Mouse (Mus musculus) left cerebral cortex, postnatal 25 days (tissue): ENCODE results near the gene Dmrtc2. TPM values are rescaled to one million over a fixed set of nuclear protein-coding genes. Genes with fewer than 3 reads are reported as not detected.
"Not testable (repeated sequence)": the region's sequence is repeated elsewhere in the genome, so short reads cannot be mapped to it uniquely, and the experiment has no call there.

Source experiments
- DNase-seq, 2 experiments: peaks; one replicate each; pipeline ENCODE4 v3.0.0; 2022; ENCODE audit warnings: low spot score in 2 of 2, mixed read lengths in 1 of 2
- intact Hi-C: fragments of 180-260 bp; cut with DNase I; formaldehyde crosslinking; loops from one replicate; pipeline ENCODE4 v1.15.1; 2025
- total RNA-seq, 2 experiments: library from RNA; stranded (reverse); gene quantifications; 2 replicates each; pipeline ENCODE4 v1.2.3; 2021

The Dmrtc2 gene
- total RNA-seq, 2 experiments from 2014 or later, result not detected

GRCm38 (mm10) chr7:24862853-24863252, 7.0 kb upstream of the Dmrtc2 start:
- no peak for DNase-seq
- intact Hi-C loops, result no loop called here

DNA sequence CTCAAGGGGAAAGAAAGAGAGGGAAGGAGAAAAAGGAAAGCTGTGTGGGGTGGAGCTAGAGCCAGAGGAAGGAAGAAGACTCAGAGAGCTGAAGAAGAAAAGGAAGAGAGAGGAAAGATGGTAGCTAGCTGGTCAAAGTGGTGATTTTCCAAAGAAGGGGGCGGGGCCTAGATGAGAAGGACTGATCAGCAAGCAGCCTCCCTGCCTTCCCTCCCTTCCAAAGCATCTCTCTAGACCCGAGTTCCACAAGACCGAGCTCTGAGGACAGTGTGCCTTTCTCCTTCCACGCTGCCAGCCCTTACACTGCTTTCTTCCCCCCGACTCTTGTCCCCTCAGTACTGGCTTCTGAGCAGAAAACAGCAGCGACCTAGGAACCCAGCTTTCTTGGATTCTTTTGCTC, 5.7 kb upstream of the Dmrtc2 start:
- intact Hi-C loops, result no loop called here
- no peak for DNase-seq

- no peak for DNase-seq
- intact Hi-C loops, result no loop called here
Observed at GRCm38 (mm10) chr7:24869080-24869479, 777 bp upstream of the Dmrtc2 start.

DNA sequence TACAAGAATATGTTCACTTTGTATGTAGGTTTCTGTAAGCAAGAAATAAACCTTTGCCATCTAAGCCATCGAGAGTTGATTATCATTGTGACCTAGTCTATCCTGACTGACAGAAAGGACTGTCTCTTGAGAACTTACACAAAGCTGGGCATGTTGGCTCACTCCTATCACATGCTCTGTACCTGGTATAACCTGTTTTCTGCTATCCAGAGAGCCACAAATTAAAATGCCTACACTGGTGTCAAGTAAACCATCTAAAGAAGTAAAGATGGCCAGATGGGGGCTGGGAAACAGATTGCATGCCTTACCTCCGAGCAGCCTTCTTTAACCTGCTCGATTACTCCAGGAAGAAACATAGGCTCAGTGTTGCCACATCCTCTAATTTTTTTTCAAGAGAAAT, 7.7 kb downstream of the Dmrtc2 start:
- DNase-seq, result no peak
- intact Hi-C loops, result no loop called here

DNA sequence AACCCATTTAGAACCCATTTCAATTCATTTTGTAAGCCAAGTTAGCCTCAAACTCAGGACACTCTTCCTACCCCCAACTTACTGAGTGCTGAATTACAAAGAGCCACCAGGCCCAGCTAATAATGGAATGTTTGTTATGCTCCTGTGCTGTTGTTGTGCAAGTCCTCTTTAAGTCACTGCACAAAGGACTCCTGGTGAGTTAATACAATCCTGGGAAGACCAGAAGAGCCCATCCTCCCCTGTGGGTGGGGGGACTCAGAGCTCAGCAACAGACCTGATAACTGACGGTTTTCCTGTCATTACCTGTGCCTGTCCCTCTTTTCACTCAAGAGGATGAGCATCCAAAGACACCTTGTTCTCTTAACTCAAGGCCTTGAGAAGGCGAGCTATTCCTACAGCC, 9.8 kb downstream of the Dmrtc2 start:
- DNase-seq, result no peak
- intact Hi-C loops, result no loop called here

- intact Hi-C loops, result loop anchor here (2.0 kb wide), 1 partner anchor 66 kb away; no protein-coding TSS in a partner anchor
- no peak for DNase-seq
Observed at GRCm38 (mm10) chr7:24882416-24883199, 12.8 kb downstream of the Dmrtc2 start.

- intact Hi-C loops, result loop anchor here (2.0 kb wide), 1 partner anchor 67 kb away; no protein-coding TSS in a partner anchor
- DNase-seq, result peak; percentile 95 to 99
Observed at GRCm38 (mm10) chr7:24883896-24884692, 14.2 kb downstream of the Dmrtc2 start, which contains the start of gene Rps19. TSS of gene Rps19 (plus strand) at chr7:24884371.

- DNase-seq, result peak in 1 of 2 experiments; percentile 16
- intact Hi-C loops, result no loop called here
Observed at GRCm38 (mm10) chr7:24884693-24885291, 14.9 kb downstream of the Dmrtc2 start.

GRCm38 (mm10) chr7:24885468-24886307, 15.8 kb downstream of the Dmrtc2 start:
- intact Hi-C loops, result no loop called here
- no peak for DNase-seq

DNA sequence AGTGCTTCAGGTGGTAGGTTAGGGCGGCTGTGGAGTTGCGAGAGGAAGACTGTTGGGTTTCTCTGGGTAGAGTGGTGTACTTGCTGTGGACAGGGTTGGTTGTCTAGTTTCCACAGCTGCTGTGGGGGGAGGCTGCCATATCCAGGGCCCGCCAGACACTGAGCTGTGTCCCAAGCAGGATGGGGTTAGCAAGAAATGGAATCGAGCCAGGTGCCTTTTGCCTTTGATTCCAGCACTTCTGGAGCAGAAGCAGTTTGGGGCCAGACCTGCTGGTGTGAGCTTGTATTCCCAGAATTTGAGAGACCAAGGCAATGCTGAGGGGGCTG, 16.4 kb downstream of the Dmrtc2 start:
- intact Hi-C loops, result no loop called here
- DNase-seq, result no peak

GRCm38 (mm10) chr7:24887096-24887495, 17.2 kb downstream of the Dmrtc2 start:
- intact Hi-C loops, result no loop called here
- no peak for DNase-seq

DNA sequence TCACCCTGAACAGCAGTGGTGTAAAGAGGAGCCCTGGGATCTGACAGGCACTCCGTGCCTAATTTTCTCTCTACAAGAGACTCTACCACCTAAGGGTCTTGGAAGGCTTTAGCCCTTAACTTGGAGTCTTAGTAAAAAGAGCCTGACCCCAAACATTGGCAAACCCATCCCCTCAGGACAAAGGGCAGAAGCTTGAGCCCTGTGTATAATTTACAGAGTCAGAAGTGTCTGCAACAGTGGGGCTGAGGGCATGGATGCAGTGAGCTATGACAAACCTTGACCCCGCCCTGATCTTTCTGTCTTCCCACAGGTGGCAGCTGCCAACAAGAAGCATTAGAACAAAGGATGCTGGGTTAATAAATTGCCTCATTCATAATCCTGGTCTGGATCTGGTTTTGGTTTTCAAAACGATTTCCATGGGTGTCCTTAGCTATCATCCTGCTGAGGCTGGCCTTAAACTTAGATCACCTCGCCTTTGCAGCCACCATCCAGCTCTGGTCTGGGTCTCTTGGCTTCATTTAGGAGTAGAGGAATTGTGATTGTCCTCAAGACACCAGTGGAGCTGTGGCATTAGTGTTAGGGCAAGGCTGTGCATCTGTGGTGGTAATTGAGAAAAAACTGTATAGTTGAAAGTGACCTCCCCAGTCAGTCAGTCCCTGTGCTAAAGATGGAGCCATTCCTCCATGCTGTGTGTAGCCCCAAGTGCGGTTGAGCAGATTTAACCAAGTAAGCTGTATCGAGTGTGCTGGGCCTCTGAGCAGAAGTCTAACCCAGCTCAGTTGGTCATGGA, 19.8 kb downstream of the Dmrtc2 start:
- intact Hi-C loops, result loop anchor here (2.0 to 5.0 kb wide), 3 partner anchors 15 to 81 kb away; no protein-coding TSS in a partner anchor
- no peak for DNase-seq

GRCm38 (mm10) chr7:24890281-24891216, 20.7 kb downstream of the Dmrtc2 start:
- peak; percentile 70 to 80 for DNase-seq
- intact Hi-C loops, result loop anchor here (2.0 to 5.0 kb wide), 3 partner anchors 14 to 80 kb away; no protein-coding TSS in a partner anchor

GRCm38 (mm10) chr7:24891241-24892124, 21.6 kb downstream of the Dmrtc2 start:
- intact Hi-C loops, result loop anchor here (2.0 to 5.0 kb wide), 3 partner anchors 13 to 79 kb away; no protein-coding TSS in a partner anchor
- DNase-seq, result no peak

DNA sequence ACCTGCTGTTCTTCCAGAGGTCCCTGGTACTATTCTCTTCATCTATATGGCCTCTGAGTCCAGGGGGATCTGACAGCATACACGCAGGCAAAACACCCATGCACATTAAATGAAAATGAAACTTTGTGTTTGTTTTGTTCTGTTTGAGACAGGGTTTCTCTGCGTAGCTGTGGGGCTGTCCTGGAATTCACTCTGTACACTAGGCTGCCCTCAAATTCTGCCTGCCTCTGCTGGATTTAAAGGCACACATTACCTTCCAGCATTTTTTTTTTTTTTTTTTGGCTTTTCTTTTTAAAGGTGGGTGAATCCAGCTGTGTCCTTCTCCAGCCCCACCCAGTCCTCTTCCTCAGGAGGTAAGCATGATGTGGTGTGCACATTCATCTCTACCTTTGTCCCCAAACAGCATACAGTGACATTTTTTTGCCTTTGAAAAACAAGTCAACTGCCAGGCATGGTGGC, 22.3 kb downstream of the Dmrtc2 start:
- no peak for DNase-seq
- intact Hi-C loops, result loop anchor here (5.0 kb wide), 1 partner anchor 60 kb away; no protein-coding TSS in a partner anchor

DNA sequence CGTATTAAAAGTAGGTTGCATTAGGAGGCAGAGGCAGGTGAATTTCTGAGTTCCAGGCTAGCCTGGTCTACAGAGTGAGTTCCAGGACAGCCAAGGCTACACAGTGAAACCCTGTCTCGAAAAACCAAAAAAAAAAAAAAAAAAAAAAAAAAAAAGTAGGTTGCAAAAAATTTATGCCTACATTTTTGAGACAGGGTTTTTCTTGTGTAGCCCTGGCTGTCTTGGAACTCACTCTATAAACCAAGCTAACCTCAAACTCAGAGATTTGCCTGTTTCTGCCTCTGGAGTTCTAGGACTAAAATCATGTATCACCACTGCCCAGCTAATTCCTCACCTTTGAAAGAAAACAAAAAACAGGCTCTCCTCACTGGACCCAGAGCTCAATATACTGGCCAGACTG, 25.9 kb downstream of the Dmrtc2 start:
- DNase-seq, intact Hi-C loops: not testable (repeated sequence)
